Mouse (Mus musculus): ENCODE data around the gene Cobl.

Cobl gene

GRCm38 (mm10) chr11:12381096-12381495 lies 83.7 kb downstream of the Cobl start:
- DNase-seq = no peak

GRCm38 (mm10) chr11:12376628-12377027 lies 88.1 kb downstream of the Cobl start:
- DNase-seq = no peak

GRCm38 (mm10) chr11:12373106-12374098 lies 91.4 kb downstream of the Cobl start:
- DNase-seq = peak; percentile 16

DNA sequence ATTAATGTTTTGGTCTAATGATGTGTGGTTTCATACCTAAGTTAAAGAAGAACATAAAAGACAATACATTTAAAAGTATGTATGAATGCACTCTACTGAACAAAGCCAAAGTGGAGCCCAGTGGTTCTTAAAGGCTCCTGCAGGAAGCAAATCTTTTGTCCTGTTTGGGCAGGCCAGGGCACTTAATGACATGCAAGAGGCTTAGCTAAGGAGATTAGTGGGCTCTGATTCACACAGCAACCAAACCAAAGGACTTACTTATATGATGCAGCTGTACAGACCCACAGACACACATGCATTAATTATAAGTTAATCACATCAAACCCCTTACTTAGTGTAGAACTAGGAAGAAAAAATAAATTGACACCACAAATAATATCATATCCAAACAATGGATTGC lies 93.8 kb downstream of the Cobl start:
- no peak for DNase-seq

DNA sequence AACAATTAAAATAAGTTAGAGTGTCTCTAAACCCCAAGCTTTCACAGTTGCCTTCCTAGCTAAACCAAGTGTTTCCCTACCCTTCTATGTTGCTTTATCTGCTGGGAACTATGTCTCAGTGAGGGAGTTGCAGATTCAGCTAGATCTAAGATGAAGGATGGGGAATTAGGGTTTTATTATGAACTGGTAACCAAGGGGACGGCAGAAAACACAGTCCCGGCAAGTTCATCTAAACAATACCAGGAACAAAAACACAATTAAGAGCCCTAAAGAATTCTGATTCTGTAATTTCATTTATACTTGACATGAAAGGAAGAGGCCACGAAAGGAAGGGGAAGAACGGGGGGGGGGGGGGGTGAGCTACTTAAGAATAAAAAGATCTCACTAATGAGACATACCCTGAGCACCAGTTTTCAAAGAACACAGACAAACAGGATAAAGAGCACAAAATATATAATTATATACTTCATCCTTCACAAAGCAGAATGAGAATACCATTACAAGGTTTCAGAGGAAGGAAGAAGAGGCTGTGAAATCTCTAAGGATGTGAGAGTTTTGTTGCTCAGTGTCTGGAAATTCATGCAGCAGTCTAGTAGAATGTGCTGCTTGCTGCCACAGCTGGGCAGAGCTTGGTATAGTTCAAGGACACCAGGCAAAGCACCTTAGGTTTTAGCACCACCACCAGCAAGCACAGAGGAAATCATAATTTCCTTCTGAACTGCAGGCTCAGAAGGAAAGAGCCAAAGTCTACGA lies 97.2 kb downstream of the Cobl start:
- no peak for DNase-seq

DNA sequence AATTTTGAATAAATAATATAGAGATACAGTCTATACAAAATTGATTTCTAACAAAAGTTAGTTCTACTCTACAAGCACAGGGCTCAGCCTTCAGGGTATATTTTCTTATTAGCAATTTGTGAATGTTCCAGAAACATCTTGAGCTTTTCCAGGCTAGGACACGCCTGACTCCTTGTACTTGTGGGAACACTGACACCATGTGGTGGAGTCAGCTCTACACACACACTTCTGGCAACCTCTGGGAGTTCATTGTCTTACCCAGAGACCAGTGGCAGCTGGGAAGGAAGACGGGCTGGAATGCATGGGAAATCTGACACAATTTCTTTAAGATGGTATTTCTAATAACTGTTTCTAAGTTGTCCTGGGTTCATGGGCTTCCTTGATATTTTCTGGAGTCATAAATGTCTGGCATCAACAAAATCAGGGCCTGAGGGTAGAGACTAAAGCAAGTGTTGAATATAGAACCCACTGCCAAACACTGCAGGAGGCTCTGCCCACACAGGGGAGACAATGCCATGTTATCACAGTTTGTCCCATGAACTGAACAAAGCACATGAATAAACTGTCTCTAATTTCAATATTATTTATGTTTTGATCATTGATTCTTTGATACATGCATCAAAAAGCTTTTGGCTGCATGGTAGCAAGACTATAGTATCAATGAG lies 105.3 kb downstream of the Cobl start:
- no peak for DNase-seq

- no peak for DNase-seq
Measured at GRCm38 (mm10) chr11:12358602-12359001, 106.2 kb downstream of the Cobl start.

GRCm38 (mm10) chr11:12355681-12356080 lies 109.1 kb downstream of the Cobl start:
- DNase-seq = no peak

DNA sequence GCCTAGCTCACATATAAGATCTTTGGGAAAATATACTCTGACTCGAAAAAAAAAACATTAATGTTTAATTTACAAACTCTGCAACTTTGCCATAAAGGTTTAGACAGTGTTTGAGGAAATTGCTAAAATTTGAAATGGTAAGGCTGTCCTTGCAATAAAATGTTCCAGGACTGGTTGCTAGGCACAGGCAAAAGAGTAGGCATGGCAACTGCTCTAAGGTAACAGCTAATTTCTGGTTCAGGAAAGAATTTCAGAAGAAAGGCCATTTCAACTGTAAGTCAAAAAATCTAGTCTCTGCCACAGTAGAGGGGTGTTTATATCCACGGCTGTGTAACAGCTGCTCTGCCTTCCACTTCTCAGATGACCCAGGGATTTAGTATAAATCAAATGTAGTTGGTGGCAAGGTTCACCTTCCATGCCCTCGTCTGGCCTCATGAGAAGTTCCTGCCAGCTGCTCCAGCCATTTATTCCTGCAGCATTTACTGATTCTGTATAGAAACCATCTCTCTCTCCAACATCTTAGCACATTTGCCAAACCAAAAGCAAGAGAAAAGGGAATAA lies 113.7 kb downstream of the Cobl start:
- no peak for DNase-seq

DNA sequence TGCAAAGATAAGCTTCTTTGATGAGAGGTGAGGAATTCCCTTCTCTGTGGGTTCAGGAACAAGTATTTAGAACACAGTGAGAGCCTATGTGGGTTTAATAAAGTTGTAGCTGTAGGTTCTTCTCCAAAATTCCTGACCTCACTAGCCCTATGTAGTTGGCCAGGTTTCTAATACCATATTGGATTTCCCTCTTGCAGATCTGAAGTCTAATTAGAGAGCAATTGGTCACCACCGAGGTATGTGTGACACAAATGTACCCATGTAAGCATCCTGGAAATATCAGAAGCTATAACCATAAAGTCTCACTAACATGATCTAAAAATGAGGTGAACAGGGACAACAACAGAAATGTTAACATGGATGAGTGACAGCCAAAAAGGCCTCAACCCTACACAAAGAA lies 114.7 kb downstream of the Cobl start:
- DNase-seq = no peak

DNA sequence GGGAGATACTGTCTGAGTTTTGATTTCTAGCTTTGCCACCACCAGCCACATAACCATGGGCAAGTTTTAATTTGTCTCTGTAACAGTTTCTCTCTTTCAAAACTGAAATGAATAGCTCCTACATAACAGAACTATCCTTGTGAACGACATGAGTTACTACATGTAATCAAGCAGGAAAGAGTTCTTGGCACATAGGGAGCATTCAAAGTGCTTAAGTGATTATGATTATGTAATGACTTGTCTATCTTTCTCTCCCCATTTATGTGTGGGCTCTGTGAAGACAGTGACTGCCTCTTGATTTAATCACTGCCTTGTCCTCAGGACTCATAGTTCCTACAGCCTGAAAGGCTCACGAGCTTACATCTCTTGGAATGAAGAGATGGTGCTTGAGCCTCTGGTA lies 118.3 kb downstream of the Cobl start:
- no peak for DNase-seq

DNA sequence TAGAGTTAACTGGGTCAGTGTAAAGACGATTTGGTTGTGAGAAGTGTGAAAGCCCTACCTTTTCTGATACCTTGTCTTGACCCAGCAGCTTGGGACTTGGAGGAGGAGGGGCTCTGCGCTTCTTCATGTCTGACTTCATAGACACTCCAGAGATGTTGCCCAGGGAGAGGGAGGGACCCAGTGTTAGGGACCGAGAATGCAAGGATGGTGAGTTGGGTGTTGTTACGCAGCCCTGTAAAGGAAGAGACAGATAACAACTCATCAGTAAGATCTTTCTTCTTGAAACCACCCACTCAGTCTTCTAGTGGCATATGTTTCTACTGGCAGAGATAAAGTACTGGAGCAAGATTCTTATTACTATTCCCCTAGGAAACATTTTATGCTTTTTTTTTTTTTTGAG lies 121.1 kb downstream of the Cobl start:
- DNase-seq = no peak

DNA sequence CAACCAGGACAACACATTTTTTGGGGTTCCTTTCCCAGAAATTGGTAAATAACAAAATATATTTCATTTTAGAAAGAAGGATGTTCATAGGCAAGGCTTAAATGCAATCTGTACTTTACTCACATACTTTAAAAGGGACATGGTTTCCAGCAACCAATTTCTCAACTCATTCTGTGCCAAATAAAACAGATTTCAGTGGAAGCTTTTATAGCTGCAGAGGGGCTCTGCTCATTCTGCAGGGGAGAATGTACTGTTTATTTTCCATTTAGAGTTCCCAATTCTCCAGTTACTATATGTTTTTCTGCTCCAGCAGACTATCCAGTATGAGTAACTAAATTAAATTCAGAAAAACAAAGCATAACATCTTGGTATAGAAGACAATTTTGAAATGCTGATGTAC lies 124.1 kb downstream of the Cobl start:
- DNase-seq = no peak

DNA sequence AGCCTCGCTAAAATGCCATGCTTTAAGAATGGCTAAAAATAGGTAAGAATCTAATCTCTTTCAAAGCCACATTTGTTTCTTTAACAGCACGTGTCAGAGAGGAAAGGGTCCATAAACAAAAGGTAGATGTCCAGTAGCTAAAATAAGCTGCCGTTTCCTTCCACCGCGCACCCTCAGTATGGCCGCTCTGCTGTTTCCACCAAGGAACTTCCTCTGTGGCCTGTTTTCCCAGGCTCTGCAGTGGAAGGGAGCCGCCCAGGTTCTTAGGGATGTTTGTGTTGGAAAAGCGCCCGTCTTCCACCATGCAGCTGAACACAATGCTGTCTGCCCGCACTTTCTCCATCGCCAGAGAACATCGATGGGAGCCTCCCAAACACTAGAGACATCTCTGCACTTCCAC lies 128.6 kb downstream of the Cobl start:
- DNase-seq = no peak

- DNase-seq = no peak
Measured at GRCm38 (mm10) chr11:12331997-12332396, 132.8 kb downstream of the Cobl start.

DNA sequence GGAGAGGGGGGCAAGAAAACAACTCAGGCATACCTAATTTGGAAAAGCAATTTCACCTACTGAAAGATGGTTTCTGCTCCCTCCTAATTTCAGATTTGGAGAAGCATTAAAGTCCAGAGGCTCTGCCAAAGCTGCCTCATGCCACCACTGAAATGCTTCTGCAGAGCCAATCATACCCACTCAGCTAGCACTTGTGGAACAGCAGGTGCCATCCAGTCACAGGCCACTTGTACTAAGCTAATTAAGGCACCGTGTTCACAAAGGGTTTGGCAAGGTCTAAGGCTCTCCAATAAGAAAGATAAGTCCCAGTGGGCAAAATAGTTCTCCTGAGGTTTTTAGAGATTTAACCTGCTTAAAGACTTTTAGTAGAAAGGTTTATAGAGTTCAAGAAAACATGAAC lies 143.3 kb downstream of the Cobl start:
- DNase-seq = no peak

- no peak for DNase-seq
Measured at GRCm38 (mm10) chr11:12319318-12319717, 145.4 kb downstream of the Cobl start.

- DNase-seq = no peak
Measured at GRCm38 (mm10) chr11:12315670-12316069, 149.1 kb downstream of the Cobl start.

DNA sequence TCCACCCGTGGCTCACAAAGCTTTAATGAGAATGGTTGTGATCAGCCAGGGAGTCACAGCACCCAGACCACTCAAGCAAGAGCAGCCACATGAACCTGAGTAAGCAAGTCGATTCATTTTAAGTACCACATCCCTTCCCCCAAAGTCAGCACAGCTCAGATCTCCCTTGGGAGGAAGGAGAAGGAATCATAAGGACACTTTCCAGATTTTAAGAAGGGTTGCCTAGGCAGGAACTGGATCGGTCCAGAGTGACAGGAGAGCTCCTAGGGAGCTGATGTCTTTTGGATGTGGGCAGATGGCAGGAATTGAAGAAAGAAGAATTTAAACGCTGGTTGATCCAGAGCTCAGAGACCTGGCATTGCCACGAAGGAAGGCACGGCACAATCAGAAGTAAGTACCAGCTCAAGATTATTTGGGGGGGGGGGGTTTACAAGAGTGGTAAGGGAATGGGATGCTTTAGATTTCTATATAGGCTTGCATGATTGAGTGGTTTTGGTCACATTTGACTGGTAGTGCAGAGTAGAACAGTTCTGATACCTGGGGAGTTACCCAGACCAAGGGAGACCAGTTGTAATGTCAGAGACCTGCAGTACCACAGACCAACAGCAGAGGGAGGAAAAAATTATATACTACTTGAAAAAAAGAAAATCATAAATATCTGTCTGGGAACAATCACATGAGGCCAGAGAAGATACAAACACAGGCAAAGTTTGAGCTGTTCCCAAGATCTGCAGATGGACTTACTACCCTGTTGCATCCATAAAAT lies 150.3 kb downstream of the Cobl start:
- no peak for DNase-seq

DNA sequence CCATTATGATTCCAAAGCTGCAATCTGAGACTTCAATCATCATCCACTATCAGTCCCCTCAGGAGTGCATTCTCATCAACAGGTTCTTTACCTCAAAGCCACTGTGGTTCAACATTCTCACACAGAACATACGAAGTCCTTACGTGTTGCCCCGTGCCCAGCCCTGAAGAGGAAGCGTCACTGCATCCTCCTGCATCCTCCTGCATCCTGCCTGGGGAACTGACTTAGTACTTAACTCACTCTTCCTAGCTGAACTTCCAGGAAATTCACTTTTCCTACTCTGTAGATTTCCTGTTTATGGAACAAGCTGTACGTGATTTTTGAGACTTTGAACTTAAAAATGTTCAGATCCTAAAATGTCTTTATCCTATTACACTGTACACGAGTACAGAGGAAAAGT lies 153.3 kb downstream of the Cobl start:
- DNase-seq = no peak

DNA sequence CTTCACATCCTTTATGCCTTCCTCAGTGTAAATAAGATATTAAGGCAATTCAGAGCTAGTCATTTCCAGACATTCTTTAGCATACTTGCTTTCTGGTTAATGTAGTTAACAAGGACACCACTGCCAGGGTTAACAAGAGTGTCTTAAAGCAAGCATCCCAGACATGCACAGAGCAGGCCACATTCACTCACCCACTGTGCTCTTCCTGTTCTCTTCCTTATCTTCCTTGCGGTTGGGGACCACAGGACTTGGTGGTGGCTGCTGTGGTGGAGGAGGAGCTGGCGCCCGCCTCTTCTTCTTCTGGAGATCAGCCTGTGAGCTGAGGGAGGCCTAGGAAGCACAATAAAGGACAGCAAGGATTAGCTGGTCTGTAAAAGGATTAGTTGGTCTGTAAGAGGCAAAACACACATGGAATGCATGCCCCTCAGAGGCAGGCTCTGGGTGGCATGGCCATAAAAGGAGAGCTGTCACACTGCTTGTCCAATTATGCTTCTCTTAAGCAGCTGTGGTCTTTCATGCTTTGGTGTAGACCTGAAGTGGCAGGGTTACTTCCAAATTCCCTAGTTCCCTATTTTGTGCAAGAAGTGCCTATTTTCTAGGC lies 155.2 kb downstream of the Cobl start:
- no peak for DNase-seq

GRCm38 (mm10) chr11:12304879-12305278 lies 159.9 kb downstream of the Cobl start:
- DNase-seq = no peak

Data from thymus, postnatal 14 days (tissue).